Mouse (Mus musculus): Measurements from ENCODE around the gene Rnase2a.
"Not testable (repeated sequence)": the region's sequence is repeated elsewhere in the genome, so short reads cannot be mapped to it uniquely, and the experiment has no call there.

Gene Rnase2a

GRCm38 (mm10) chr14:51256041-51256440 is at the start of gene Rnase2a:
Rnase2a (minus strand) TSS chr14:51256112.
- DNase-seq: no peak

- peak; percentile 3 for DNase-seq
Observed at GRCm38 (mm10) chr14:51291505-51291904, 35.6 kb upstream of the Rnase2a start.

GRCm38 (mm10) chr14:51278515-51278914 is 22.6 kb upstream of the Rnase2a start:
- not testable (repeated sequence) for DNase-seq

- DNase-seq: no peak
Observed at GRCm38 (mm10) chr14:51268677-51269076, 12.8 kb upstream of the Rnase2a start.

GRCm38 (mm10) chr14:51266113-51266512 is 10.2 kb upstream of the Rnase2a start:
- DNase-seq: peak; percentile 66

GRCm38 (mm10) chr14:51265667-51266066 is 9.8 kb upstream of the Rnase2a start:
- DNase-seq: no peak

GRCm38 (mm10) chr14:51262397-51262796 is 6.5 kb upstream of the Rnase2a start:
- no peak for DNase-seq

GRCm38 (mm10) chr14:51259741-51260140 is 3.8 kb upstream of the Rnase2a start:
- no peak for DNase-seq

- no peak for DNase-seq
Observed at GRCm38 (mm10) chr14:51253569-51253968, 2.3 kb downstream of the Rnase2a start.

GRCm38 (mm10) chr14:51252206-51252605 is 3.7 kb downstream of the Rnase2a start:
- not testable (repeated sequence) for DNase-seq

- DNase-seq: no peak
Observed at GRCm38 (mm10) chr14:51250348-51250747, 5.6 kb downstream of the Rnase2a start.

GRCm38 (mm10) chr14:51247736-51248135 is 8.2 kb downstream of the Rnase2a start:
- no peak for DNase-seq

- DNase-seq: peak; percentile 55
Observed at GRCm38 (mm10) chr14:51240899-51241298, 15.0 kb downstream of the Rnase2a start.

- DNase-seq: not testable (repeated sequence)
Observed at GRCm38 (mm10) chr14:51237488-51237887, 18.4 kb downstream of the Rnase2a start.

GRCm38 (mm10) chr14:51229657-51230056 is 26.3 kb downstream of the Rnase2a start:
- DNase-seq: not testable (repeated sequence)

GRCm38 (mm10) chr14:51220075-51220474 is 35.8 kb downstream of the Rnase2a start:
- DNase-seq: not testable (repeated sequence)
